Mouse (Mus musculus) spleen, adult 2 months (tissue): ENCODE results near the gene Agap1.

ENCODE experiments used
- CTCF ChIP-seq: fragments of 200-500 bp; IDR thresholded peaks from 2 replicates; pipeline ENCODE4 v1.5.1; 2011; ENCODE audit warnings: mild to moderate bottlenecking, inconsistent platforms; ENCODE audit not compliant: insufficient read depth, insufficient read length, insufficient replicate concordance; ENCODE audit errors: extremely low read depth
- POLR2A ChIP-seq: fragments of 200-500 bp; IDR thresholded peaks from 2 replicates; pipeline ENCODE4 v1.6.1; 2011; ENCODE audit warnings: low read depth, low read length, inconsistent platforms

GRCm38 (mm10) chr1:89494816-89495215 lies 40.2 kb downstream of the Agap1 start:
- TF ChIP-seq CTCF (no peak), POLR2A (no peak)
